Mouse (Mus musculus): ENCODE data around the gene Pcgf5. TPM values are rescaled to one million over a fixed set of nuclear protein-coding genes. Genes with fewer than 3 reads are reported as not detected.

The Pcgf5 gene
- total RNA-seq (2015) (37.5 and 41.4 TPM in 2 replicates), total RNA-seq (2017) (36.8 and 40.8 TPM in 2 replicates)

DNA sequence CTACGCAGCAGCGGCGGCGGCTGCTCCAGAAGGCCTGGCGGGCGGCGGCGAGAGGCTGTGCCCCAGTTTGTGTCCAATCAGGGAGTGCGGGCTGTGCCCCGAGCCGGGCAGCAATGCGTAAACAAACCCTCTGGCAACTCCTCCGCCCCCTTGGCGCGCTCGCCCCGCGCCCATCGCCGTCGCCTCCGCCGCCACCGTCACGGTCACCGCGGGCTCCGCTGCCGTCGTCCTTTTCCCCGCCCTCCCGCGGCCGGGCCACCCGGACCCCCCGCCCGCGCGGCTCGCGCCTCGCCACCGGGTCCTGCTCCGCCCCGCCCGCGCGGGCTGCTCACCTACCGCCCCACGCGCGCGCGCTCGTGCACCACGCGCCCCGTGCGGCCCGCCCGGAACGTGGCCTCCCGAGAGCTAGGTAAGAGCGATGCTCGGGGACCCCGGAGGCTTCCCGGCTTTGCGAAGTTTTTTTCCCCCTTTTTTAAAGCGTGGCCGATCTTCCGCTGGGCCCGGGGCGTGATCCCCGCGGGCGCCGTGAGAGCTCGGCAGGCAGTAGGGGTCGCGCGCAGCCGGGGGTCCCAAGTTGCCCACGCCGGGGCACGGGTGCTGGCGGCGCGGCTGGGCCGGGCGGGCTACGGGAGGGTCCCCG lies at the start of gene Pcgf5:
Gene Pcgf5, plus strand, starts transcription at position 149 of the 640 bp plus-strand sequence.
- ATAC-seq (ENCODE audit: poor library complexity, severe bottlenecking), result peak; percentile 67

- ATAC-seq (ENCODE audit: poor library complexity, severe bottlenecking), result no peak
Measured at GRCm38 (mm10) chr19:36305542-36305941, 42.6 kb upstream of the Pcgf5 start.

GRCm38 (mm10) chr19:36314010-36314409 lies 34.1 kb upstream of the Pcgf5 start:
- ATAC-seq (ENCODE audit: poor library complexity, severe bottlenecking), result peak; percentile 83

DNA sequence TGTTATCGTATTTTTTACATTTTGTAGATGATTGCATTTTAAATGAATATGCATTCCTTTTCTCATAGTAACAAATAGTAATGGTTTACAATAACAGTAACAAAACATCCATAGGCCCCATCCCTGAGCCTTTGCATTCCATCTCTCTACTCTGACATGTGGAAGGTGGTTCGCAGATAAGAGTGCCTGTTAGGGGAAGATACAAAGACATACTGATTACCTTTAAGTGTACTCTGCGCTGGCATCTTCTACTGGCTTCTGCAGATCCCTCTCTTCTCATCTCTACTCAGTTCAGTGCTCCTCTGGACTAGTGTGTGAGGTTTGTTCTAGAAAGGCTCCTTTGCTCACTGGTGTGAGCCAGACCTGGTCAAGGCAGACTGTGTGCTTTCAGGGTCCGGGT lies 28.4 kb upstream of the Pcgf5 start:
- no peak for ATAC-seq (ENCODE audit: poor library complexity, severe bottlenecking)

DNA sequence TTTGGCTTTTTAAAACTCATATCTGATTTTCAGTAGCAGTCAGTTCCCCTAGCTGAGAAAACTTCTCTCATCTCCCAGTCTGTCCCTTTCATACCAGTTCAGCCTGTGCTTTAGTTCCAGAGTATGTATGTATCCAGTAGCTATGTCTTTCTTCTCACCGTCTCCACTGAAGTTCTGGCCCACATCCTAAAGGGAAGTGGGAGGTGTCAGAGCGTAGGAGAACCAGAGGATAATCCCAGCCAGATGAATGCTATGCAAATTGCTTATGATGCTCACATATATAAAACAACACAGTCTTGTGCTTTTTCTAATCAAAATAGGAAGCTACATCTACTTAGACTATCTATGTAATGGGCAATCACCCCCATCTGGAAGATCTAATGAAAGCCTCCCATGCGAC lies 27.0 kb upstream of the Pcgf5 start:
- no peak for ATAC-seq (ENCODE audit: poor library complexity, severe bottlenecking)

GRCm38 (mm10) chr19:36323326-36323725 lies 24.8 kb upstream of the Pcgf5 start:
- no peak for ATAC-seq (ENCODE audit: poor library complexity, severe bottlenecking)

- no peak for ATAC-seq (ENCODE audit: poor library complexity, severe bottlenecking)
Measured at GRCm38 (mm10) chr19:36328678-36329077, 19.4 kb upstream of the Pcgf5 start.

DNA sequence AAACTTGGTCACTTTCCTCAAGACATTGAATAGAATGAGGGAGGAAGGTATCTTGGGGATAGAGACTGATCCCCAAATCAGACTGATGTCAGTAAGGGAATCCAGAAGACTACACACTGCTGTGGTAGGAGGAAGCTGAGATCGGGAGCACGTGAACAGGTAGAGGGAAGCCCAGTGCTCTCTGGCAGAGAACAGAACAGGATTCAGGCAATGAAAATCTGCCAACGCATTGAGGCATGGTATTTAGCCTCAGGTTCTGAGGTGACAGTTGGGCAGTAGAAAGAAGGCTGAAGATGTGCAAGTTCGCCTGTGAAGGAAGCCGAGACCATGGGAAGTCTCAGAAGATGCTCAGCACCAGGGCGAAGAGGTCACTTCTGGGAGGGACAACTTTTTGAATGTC lies 733 bp upstream of the Pcgf5 start:
- ATAC-seq (ENCODE audit: poor library complexity, severe bottlenecking), result peak; percentile 10; the same call in 1 of the 2 replicates

DNA sequence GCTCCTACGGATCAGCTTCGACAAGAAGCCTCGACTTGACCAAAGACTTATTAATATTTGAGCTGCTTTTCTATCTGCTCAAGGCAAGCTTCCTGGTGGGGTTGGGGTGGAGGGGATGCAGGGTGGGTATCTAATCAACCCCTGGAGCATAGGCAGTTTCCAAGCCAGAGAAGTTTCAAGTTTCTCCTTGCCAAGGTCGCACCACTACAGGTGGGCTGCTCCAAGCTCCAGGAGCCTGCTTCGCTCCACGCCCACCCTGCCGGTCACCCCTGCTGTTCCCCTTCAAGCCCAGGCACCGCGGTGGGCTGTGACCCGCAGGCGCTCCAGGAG lies 313 bp upstream of the Pcgf5 start:
- ATAC-seq (ENCODE audit: poor library complexity, severe bottlenecking), result no peak

DNA sequence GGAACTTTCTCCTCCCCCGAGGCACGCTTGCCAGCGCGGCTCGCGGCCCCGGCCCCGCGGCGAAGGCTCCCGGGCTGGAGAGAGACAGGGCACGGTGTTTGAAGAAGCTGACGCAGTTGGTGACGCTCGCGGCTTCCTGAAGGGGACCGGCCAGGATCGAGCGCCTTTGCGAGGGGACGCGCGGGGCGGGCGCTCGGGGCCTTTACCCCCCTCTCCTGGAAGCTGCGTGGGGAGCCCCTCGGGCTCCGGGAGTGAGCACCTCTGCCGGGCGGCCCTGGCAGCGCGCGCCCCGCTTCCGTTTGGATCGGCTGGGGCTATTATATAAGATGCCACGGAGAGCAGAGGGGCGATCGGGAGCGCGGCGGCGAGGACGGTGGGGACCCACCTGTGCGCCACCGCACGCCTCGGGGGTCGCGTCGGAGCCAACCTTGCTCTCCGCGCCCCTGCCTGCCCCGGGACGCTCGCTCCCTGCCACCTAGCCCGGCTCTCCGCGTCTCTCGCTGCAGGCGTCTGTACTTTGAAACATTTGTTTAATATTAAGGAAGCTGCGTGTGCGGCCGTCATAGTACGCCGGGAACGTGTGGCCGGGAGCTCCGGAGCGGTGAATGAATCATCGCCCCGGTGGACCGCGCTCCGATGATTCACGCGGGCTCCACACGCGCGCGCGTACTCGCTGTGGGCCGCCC lies 835 bp downstream of the Pcgf5 start:
- ATAC-seq (ENCODE audit: poor library complexity, severe bottlenecking), result peak; percentile 76

DNA sequence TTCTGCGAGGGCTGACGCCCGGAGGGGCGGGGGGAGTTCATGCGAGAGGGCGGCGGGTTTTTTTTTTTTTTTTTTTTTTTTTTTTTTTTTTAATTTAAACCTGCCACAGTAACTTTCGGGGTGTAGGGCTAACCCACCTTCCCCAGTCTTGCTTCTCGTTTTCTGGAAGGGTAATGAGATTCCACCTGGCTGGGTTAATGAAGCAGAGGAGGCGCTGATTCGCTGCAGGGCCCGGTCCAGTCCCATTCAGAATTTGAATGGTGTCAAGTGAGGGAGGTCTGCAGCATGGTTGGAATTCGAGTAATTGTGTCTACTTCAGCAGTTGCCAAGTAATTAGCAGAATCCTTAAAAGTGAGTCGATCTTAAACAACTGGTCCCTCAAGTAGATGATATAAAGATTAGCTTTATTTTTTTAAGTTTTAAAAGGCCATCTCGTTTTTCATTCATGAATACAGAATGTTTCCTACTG lies 1.4 kb downstream of the Pcgf5 start:
- no peak for ATAC-seq (ENCODE audit: poor library complexity, severe bottlenecking)

GRCm38 (mm10) chr19:36350181-36350580 lies 2.1 kb downstream of the Pcgf5 start:
- no peak for ATAC-seq (ENCODE audit: poor library complexity, severe bottlenecking)

DNA sequence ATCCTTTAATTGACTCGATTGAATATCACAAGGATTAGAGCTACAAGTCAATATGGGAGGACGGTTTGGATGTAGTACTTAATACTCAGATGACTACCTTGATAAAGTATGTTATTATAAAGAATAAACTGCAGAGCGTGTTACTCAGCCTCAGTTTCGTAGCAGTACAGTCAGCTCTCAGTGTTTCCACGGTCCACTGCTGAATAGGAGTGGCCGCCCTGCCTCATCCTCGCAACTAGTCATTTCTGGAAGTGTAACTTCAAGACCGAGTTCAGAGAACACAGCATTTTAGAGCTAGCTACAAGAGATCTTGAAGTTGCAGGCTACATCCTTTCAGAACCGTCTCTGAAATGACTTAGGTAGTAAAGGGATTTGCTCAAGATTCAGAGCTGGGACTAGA lies 2.8 kb downstream of the Pcgf5 start:
- ATAC-seq (ENCODE audit: poor library complexity, severe bottlenecking), result no peak

DNA sequence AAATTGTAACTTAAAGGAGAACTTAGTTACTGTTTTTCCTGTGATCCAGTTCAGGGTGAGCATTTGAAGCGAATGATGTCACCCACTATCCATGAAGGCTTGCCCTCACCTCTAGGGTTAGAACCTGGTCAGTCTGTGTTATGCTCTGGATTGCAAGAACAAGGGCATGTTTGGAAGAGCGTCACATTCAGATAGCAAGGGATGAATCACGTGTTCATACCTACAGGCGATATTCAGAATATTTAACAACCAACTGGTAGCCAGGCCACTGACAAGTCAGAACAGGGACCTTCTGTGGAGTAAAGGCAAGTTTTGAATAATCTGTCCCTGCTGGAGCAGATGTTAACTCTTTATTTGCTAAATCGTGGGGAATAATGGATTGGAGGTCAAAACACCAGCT lies 14.4 kb downstream of the Pcgf5 start:
- ATAC-seq (ENCODE audit: poor library complexity, severe bottlenecking), result no peak

DNA sequence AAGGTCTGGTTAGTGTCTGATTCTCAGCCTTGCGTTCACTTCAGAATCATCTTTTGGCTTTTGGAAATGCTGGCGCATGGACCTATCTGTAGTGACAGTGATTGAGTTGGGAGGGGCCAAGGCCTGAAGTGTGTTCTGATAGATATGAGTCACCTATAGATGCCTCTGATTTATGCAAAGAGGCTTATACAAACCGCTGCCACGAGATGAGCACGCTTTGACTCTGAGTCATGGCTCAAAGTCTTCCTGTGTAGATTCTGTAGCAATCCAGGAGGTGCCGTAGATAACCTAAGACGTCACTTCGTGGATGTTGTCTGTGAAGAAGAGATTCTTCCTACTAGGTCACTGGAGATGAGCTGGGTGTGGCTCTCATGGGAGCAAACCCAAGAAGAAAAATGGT lies 16.6 kb downstream of the Pcgf5 start:
- no peak for ATAC-seq (ENCODE audit: poor library complexity, severe bottlenecking)

DNA sequence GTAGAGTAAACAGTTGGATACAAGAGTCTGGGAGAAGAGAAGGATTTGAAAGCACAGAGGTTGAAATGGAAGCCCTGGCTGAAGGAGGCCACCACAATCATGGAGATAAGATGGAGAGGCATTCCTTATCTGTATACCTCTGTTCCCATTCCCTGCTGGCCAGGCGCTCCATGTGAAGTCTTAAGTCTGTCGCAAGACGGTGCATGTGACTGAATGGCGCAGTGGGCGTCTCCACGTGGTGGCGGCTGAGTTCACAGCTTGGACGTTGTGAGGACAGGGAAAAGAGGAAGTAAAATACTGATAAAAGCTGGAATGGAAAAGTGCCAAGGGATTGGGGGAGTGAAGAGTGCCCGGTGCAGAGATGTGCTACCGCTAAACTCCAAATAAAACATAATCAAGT lies 23.4 kb downstream of the Pcgf5 start:
- peak; percentile 31; the same call in 1 of the 2 replicates for ATAC-seq (ENCODE audit: poor library complexity, severe bottlenecking)

- ATAC-seq (ENCODE audit: poor library complexity, severe bottlenecking), result no peak
Measured at GRCm38 (mm10) chr19:36373056-36373621, 25.0 kb downstream of the Pcgf5 start.

DNA sequence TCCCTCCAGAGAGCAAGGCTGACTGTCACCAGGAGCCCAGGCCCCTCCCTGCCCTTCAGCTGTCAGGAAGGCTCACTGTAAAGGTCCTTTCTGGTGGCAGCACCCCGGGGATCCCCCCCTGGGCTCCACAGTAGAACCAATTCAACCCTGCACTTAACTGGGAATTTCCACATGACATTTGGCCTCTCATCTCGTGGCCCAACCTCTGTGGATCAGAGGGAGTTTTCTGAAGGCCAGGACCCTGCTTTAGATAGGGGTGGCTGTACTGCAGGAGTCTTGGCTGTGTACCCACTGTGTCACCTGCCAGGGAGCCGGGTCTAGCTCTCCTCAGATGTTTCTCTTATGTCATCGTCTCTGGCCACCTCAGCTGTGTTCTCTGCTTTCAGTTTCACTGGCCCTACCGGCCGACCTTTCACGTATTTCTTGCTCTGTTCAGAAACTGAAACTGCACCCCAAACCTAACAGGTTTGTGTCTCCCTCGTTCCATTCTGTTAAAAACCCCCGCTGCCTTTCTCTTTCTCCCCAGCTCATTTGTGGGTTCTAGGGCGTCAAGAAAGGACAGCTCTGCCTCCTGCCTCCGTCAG lies 27.2 kb downstream of the Pcgf5 start:
- peak; percentile 68 for ATAC-seq (ENCODE audit: poor library complexity, severe bottlenecking)

- ATAC-seq (ENCODE audit: poor library complexity, severe bottlenecking), result no peak
Measured at GRCm38 (mm10) chr19:36377729-36378128, 29.6 kb downstream of the Pcgf5 start.

DNA sequence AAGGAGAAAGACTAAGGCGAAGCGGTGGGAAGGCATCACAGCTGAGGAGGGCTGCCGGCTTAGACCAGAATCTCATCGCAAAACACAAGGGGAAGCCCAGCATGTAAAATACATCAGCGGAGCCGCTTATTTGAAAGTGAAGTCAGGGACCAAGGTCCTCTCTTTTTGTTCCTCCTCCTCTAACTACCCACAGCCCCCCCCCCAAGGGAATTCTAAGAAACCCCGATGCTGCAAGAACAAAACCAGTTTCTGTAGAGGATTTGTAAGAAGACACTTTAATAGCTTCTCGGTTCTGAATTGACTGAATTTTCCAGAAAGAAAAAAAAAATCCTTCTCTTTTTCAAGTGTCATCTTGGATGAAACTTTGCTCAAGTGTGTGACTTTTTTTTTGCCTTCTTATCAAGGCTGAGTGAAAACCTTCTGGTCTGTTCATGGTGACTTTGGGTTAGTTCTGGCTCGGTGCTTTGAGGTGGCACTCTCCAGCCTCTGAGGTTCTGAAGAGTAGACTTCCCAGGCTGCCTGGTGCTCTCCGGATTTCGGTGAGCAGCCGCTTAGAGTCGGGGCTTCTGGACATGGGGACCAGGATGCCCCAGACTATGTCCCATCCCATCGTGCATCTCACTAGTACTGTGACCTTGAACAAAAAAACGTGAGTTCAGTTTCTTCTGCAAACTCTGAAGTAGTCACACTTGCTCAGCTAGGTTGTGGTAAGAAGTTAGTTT lies 30.6 kb downstream of the Pcgf5 start:
- ATAC-seq (ENCODE audit: poor library complexity, severe bottlenecking), result no peak

DNA sequence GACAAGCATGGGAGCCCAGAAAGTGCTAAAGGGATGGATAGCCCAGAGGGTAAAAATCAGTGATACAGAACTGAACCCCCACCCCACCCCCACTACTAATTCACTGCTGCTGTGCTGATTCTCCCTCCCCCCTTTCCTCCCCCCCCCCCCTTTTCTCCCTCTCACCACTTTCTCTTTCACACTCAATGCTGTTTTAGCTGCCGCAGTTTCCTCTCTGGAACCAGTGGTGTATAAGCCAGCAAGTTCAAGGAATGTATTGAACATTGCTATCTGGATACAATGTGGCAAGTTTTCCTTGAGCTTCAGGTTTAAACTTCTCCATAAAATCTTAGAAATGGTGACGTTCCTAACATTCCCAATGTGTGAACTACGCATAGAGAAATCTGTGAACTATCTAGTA lies 34.8 kb downstream of the Pcgf5 start:
- ATAC-seq (ENCODE audit: poor library complexity, severe bottlenecking), result no peak
